Mouse (Mus musculus) midbrain, embryonic 14.5 days (tissue): Measurements from ENCODE around the gene Nrk. TPM values are rescaled to one million over a fixed set of nuclear protein-coding genes. Genes with fewer than 3 reads are reported as not detected.

Source experiments
- ATAC-seq: fragments of 200-750 bp; cut with Nextera tagmentation; 2 replicates; pipeline ENCODE4 v1.8.0; 2017; ENCODE audit warnings: moderate number of reproducible peaks, moderate library complexity; ENCODE audit not compliant: low FRiP score, low TSS enrichment
- DNase-seq: peaks from one replicate; pipeline ENCODE4 v3.0.0-alpha.2; 2015
- H3K27ac ChIP-seq: fragments of 300-500 bp; sonication (generic); replicated peaks from 2 replicates; pipeline ENCODE4 v1.5.1; 2014; ENCODE audit warnings: mild to moderate bottlenecking, low read depth, low read length, moderate library complexity
- H3K27me3 ChIP-seq: fragments of 300-500 bp; sonication (generic); 2 replicates; pipeline ENCODE4 v1.6.1; 2014; ENCODE audit warnings: low read length, control low read depth, mixed read lengths; ENCODE audit not compliant: control insufficient read depth, insufficient read depth
- H3K36me3 ChIP-seq: fragments of 300-500 bp; sonication (generic); 2 replicates; pipeline ENCODE4 v1.6.1; 2014; ENCODE audit warnings: low read length, control low read depth; ENCODE audit not compliant: control insufficient read depth, insufficient read depth
- H3K4me1 ChIP-seq: fragments of 300-500 bp; sonication (generic); 2 replicates; pipeline ENCODE4 v1.6.1; 2014; ENCODE audit warnings: mild to moderate bottlenecking, antibody characterized with exemption, low read length, control low read depth; ENCODE audit not compliant: control insufficient read depth, insufficient read depth
- H3K4me2 ChIP-seq: fragments of 300-500 bp; sonication (generic); 2 replicates; pipeline ENCODE4 v1.6.1; 2014; ENCODE audit warnings: mild to moderate bottlenecking, low read length, moderate library complexity
- H3K4me3 ChIP-seq: fragments of 300-500 bp; sonication (generic); replicated peaks from 2 replicates; pipeline ENCODE4 v1.5.1; 2014; ENCODE audit warnings: low read depth, low read length
- H3K9ac ChIP-seq: fragments of 300-500 bp; sonication (generic); replicated peaks from 2 replicates; pipeline ENCODE4 v1.6.1; 2014; ENCODE audit warnings: mild to moderate bottlenecking, low read length, moderate library complexity
- H3K9me3 ChIP-seq: fragments of 300-500 bp; sonication (generic); 2 replicates; pipeline ENCODE4 v1.6.1; 2016; ENCODE audit warnings: low read length, control low read depth, mixed read lengths; ENCODE audit not compliant: control insufficient read depth
- WGBS: fragments of 180-500 bp; shearing (Covaris S2); extraction: QIAGEN DNeasy Blood & Tissue Kit; methylation state at CpG from one replicate; pipeline ENCODE4 v1.1.7; 2014; 5-methylcytosine and 5-hydroxymethylcytosine counted together
- polyA plus RNA-seq: library from polyadenylated mRNA; unstranded; fragments of >200 nt; fragmentation: Nextera tagmentation; extraction: Ambion mirVana; gene quantifications from 2 replicates; pipeline ENCODE4 v1.2.1, GENCODE M21; 2014

The Nrk gene
- polyA plus RNA-seq: 0.16 and 0.76 TPM in 2 replicates

- H3K4me3 ChIP-seq: peak within 1 kb of the TSS; percentile 38
- DNase-seq: peak; percentile 7
- H3K27me3 ChIP-seq: peaks cover 14% of the 10 kb centered on the region
- peak within 1 kb of the TSS; percentile 71 for H3K4me2 ChIP-seq
- H3K4me1 ChIP-seq: no peaks in the 10 kb centered on the region
- peak; percentile 70 for ATAC-seq
- H3K27ac ChIP-seq: no peak within 1 kb of the TSS
- WGBS: 25% methylated on average over 44 of the region's 55 CpGs
- no peak within 1 kb of the TSS; the same call in 1 of the 2 replicates for H3K9ac ChIP-seq
- H3K9me3 ChIP-seq: no peaks in the 10 kb centered on the region
- no peaks in the 10 kb centered on the region for H3K36me3 ChIP-seq
These were observed at the start of gene Nrk for GRCm38 (mm10) chrX:138914041-138914776. Nrk (plus strand) TSS chrX:138914430.

GRCm38 (mm10) chrX:138913366-138913765 is 864 bp upstream of the Nrk start:
- DNase-seq: peak; percentile 0
- Histone ChIP-seq H3K27ac (no peak overlapping the region), H3K9ac (no peak overlapping the region), H3K4me3 (peak overlapping the region; percentile 38), H3K4me1 (no peaks in the 10 kb centered on the region), H3K9me3 (no peaks in the 10 kb centered on the region), H3K36me3 (no peaks in the 10 kb centered on the region), H3K27me3 (peaks cover 14% of the 10 kb centered on the region), H3K4me2 (peak overlapping the region; percentile 71)
- no peak for ATAC-seq
- WGBS: 28% methylated on average over 8 of the region's 8 CpGs

DNA sequence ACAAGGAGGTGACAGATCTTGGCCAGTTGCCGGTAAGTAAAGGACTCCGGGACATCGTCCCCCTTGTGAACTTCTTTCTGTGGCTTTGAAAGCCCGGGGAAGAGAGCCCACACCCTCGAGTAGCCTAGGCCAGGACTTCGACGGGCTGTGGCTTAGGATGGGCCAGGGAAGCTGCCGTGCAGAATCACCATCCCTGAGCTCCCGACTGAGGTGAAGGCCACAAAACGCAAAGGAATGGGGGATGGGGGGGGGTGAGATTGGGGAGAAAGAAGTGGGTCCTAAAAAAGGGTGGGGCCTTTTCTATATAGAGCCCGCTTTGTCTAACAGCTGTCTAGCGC is 516 bp downstream of the Nrk start:
- DNase-seq (no peak), ATAC-seq (no peak)
- no peak overlapping the region for H3K9ac ChIP-seq
- peak overlapping the region; percentile 38 for H3K4me3 ChIP-seq
- peak overlapping the region; percentile 71 for H3K4me2 ChIP-seq
- H3K36me3 ChIP-seq: no peaks in the 10 kb centered on the region
- H3K27me3 ChIP-seq: peaks cover 14% of the 10 kb centered on the region
- no peak overlapping the region for H3K27ac ChIP-seq
- no peaks in the 10 kb centered on the region for H3K9me3 ChIP-seq
- WGBS: 36% methylated on average over 12 of the region's 12 CpGs
- no peaks in the 10 kb centered on the region for H3K4me1 ChIP-seq

DNA sequence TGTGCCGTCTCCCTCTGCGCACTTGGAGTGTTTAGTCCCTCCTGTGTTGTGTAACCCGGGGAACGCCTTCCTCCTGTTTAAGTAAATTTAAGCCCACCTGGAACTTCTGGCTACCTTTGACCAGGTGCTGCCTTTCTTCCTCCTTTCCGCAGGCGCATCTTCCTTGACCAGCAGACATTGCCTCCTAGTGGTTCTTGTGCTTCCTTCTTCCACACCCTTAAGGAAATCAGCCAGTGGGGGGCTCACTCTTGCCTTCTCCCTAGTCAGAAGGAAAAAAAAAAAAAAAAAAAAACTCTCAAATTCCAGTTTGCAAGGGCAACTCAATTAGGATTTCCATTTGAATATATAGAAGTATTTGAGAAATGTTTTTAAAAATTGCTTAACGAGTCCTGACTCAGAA is 4.8 kb downstream of the Nrk start:
- WGBS: 58% methylated on average over 7 of the region's 7 CpGs
- no peak for DNase-seq

GRCm38 (mm10) chrX:138943905-138944304 is 29.7 kb downstream of the Nrk start:
- 93% methylated on average over 6 of the region's 6 CpGs for WGBS
- Histone ChIP-seq H3K9me3 (no peaks in the 10 kb centered on the region), H3K27me3 (no peaks in the 10 kb centered on the region), H3K4me3 (no peak overlapping the region), H3K36me3 (no peaks in the 10 kb centered on the region), H3K4me2 (no peak overlapping the region), H3K27ac (no peak overlapping the region), H3K4me1 (no peaks in the 10 kb centered on the region), H3K9ac (no peak overlapping the region)
- ATAC-seq: no peak
- DNase-seq: no peak

More for the DNA sequence above, 4.8 kb downstream of the Nrk start:
- Histone ChIP-seq H3K9ac (no peak overlapping the region), H3K27me3 (no peaks in the 10 kb centered on the region; the same call in 1 of the 2 replicates), H3K4me3 (no peak overlapping the region), H3K27ac (no peak overlapping the region), H3K36me3 (no peaks in the 10 kb centered on the region), H3K9me3 (no peaks in the 10 kb centered on the region), H3K4me1 (no peaks in the 10 kb centered on the region), H3K4me2 (no peak overlapping the region)
- no peak for ATAC-seq

DNA sequence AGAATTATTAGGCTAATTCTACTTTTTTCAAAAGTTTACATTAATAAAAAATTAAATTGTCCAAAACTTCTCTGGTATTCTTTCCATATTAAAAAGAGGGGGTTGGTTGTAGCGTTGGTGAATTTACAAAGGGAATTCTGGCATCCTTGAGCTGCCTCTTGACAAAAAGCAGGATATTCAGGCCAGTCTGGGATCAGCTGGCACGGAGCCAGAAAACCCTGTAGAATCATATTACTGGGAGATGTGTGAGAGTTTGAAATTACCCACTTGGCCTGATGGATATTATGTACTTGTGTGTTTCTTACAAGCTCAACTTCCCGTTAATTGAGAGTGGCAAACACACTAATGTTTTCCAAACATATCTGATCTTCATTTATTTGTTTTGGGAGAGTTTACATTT is 46.5 kb downstream of the Nrk start:
- no peak overlapping the region for H3K4me3 ChIP-seq
- H3K9me3 ChIP-seq: no peaks in the 10 kb centered on the region
- no peak overlapping the region for H3K4me2 ChIP-seq
- WGBS: 58% methylated on average over 3 of the region's 3 CpGs
- H3K4me1 ChIP-seq: no peaks in the 10 kb centered on the region
- H3K36me3 ChIP-seq: no peaks in the 10 kb centered on the region
- H3K27me3 ChIP-seq: no peaks in the 10 kb centered on the region
- DNase-seq (peak; percentile 30), ATAC-seq (no peak)
- no peak overlapping the region for H3K27ac ChIP-seq
- no peak overlapping the region for H3K9ac ChIP-seq

- ATAC-seq (no peak), DNase-seq (no peak)
- no peak overlapping the region for H3K4me3 ChIP-seq
- no peaks in the 10 kb centered on the region for H3K9me3 ChIP-seq
- no peaks in the 10 kb centered on the region for H3K36me3 ChIP-seq
- no peak overlapping the region for H3K4me2 ChIP-seq
- H3K27me3 ChIP-seq: no peaks in the 10 kb centered on the region
- H3K4me1 ChIP-seq: no peaks in the 10 kb centered on the region
- H3K27ac ChIP-seq: no peak overlapping the region
- WGBS: 83% methylated on average over 3 of the region's 3 CpGs
- no peak overlapping the region for H3K9ac ChIP-seq
These were observed 64.3 kb downstream of the Nrk start for GRCm38 (mm10) chrX:138978501-138978900.

DNA sequence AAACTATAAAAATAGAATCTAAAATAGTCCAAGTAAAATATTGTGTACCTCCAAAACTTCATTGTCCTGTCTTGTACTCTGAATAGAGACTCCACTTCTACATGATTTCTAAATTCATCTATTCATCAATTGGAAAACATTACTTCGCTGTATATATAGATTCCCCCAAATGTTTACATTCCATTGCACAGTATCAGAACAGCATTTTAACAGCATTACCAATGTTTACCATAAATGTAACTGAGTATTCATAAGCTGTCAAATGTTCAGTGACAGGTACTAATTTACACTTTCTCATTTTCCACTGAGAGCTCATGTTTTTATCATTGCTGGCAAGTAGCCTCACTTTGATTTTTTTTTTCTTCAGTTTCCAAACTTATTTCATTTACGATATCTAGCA is 65.0 kb downstream of the Nrk start:
- Histone ChIP-seq H3K36me3 (no peaks in the 10 kb centered on the region), H3K9me3 (no peaks in the 10 kb centered on the region), H3K4me2 (no peak overlapping the region), H3K4me1 (no peaks in the 10 kb centered on the region), H3K27ac (no peak overlapping the region), H3K27me3 (no peaks in the 10 kb centered on the region), H3K9ac (no peak overlapping the region), H3K4me3 (no peak overlapping the region)
- DNase-seq: no peak
- ATAC-seq: no peak
- 90% methylated on average over 2 of the region's 2 CpGs for WGBS

DNA sequence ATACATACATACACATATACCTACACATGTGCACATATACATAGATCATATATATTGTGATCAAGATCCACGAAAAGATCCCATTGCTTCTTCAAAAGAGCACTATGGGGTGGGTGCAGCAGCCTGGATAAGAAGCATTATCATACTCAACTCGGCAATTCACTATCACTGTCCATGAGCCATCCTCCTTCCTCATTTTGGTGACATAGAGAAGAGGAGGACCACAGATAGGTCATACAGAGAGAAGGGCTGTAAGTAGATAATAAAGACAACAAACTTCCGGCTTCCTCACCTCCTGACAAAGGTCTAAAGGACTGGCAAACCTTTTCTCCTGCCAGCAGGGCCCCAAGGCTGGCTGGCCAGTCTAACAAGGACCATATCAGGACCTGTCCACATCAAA is 100.3 kb downstream of the Nrk start:
- ATAC-seq: no peak
- Histone ChIP-seq H3K4me2 (no peak overlapping the region), H3K27me3 (no peaks in the 10 kb centered on the region)

More for the DNA sequence above, 100.3 kb downstream of the Nrk start:
- Histone ChIP-seq H3K9me3 (no peaks in the 10 kb centered on the region), H3K36me3 (no peaks in the 10 kb centered on the region), H3K9ac (no peak overlapping the region), H3K4me1 (no peaks in the 10 kb centered on the region), H3K27ac (no peak overlapping the region), H3K4me3 (no peak overlapping the region)
- DNase-seq: no peak
- WGBS: 53% methylated on average over 3 of the region's 3 CpGs
